21 mouse cellular contexts compared by ENCODE assay signal in the genomic region with DNA sequence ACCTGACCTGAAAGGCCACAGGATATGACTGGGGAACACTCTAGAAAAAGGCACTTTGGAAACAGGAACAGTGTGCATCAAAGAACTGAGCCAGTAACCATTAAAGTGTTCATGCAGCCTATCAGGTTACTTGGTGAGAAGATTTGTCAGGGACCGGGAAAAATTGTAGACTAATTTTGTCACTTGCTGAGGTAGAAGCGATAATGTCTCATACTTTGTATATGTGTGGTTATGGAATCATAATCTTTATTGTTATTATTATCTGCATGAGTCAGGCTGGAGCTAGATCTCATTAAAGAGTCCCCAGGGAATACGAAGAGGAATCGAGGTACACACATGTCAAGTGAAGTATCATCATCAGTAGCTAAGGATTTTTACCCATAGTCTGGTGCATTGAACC. TPM values are rescaled to one million over a fixed set of nuclear protein-coding genes. Genes with fewer than 3 reads are reported as not detected.
"Had no signal": no experiment of that assay in that cellular context is flagged by ENCODE, and none has a peak within 500 bp of the region (broad histone marks: within the 10 kb centered on the region; RNA-seq: fewer than 3 reads in every experiment).

No protein-coding gene starts in this region.

- H3K4me1 ChIP-seq: megakaryocyte, embryonic 14.5 days; midbrain, embryonic 13.5 days; midbrain, embryonic 15.5 days had no signal

- H3K27me3 ChIP-seq: lung, embryonic 15.5 days; midbrain, embryonic 13.5 days; midbrain, embryonic 15.5 days; neural tube, embryonic 13.5 days; neural tube, embryonic 15.5 days had no signal

- H3K9ac ChIP-seq: lung, embryonic 15.5 days; midbrain, embryonic 13.5 days; midbrain, embryonic 15.5 days; neural tube, embryonic 13.5 days; neural tube, embryonic 15.5 days had no signal

- H3K9me3 ChIP-seq: lung, embryonic 15.5 days; midbrain, embryonic 13.5 days; midbrain, embryonic 15.5 days; neural tube, embryonic 13.5 days; neural tube, embryonic 15.5 days had no signal

- DNase-seq: lung, adult 2 months; lung, postnatal 14 days; lung, postnatal 36 days; retina, postnatal 1 day; right cerebral cortex, adult 18-20 months; right cerebral cortex, postnatal 25 days; right cerebral cortex, postnatal 4 days; spleen, adult 18-20 months; thymus, adult 18-20 months; thymus, postnatal 14 days; thymus, postnatal 36 days had no signal

- H3K36me3 ChIP-seq: lung, embryonic 15.5 days; midbrain, embryonic 13.5 days; midbrain, embryonic 15.5 days; neural tube, embryonic 13.5 days; neural tube, embryonic 15.5 days had no signal

- ATAC-seq: lung, postnatal 0 days; midbrain, embryonic 13.5 days; midbrain, embryonic 15.5 days had no signal

- H3K4me3 ChIP-seq: lung, embryonic 15.5 days; megakaryocyte, embryonic 14.5 days; midbrain, embryonic 13.5 days; midbrain, embryonic 15.5 days; neural tube, embryonic 13.5 days; neural tube, embryonic 15.5 days had no signal

- H3K27ac ChIP-seq: lung, embryonic 15.5 days; macrophage; midbrain, embryonic 13.5 days; midbrain, embryonic 15.5 days; neural tube, embryonic 13.5 days; neural tube, embryonic 15.5 days had no signal

- H3K4me2 ChIP-seq: lung, embryonic 15.5 days; midbrain, embryonic 11.5 days; midbrain, embryonic 13.5 days; midbrain, embryonic 15.5 days; neural tube, embryonic 13.5 days; neural tube, embryonic 15.5 days had no signal

RNA-seq across cellular contexts. Expression of a gene that starts 21.5 kb away (rescaled TPM):
- total RNA-seq: monocyte, adult 5-6 weeks had no signal
- polyA plus RNA-seq: macrophage; midbrain, embryonic 13.5 days had no signal
